Mouse (Mus musculus) c-Kit-positive CD71-positive TER-119-negative erythroid progenitor cells, embryonic 14.5 days (primary cell): ENCODE results near the gene Eif4b.
"Not testable (repeated sequence)": the region's sequence is repeated elsewhere in the genome, so short reads cannot be mapped to it uniquely, and the experiment has no call there.

ENCODE experiments used
- DNase-seq: peaks from one replicate; pipeline ENCODE4 v3.0.0-alpha.2; 2013; ENCODE audit warnings: low read depth

Eif4b gene

GRCm38 (mm10) chr15:102074876-102075585 lies 1.5 kb downstream of the Eif4b start:
- DNase-seq: no peak

- no peak for DNase-seq
These were observed 3.6 kb downstream of the Eif4b start for GRCm38 (mm10) chr15:102077111-102077677.

- DNase-seq: no peak
These were observed 5.6 kb downstream of the Eif4b start for GRCm38 (mm10) chr15:102079221-102079620.

GRCm38 (mm10) chr15:102079924-102080323 lies 6.4 kb downstream of the Eif4b start:
- DNase-seq: not testable (repeated sequence)

- no peak for DNase-seq
These were observed 6.9 kb downstream of the Eif4b start for GRCm38 (mm10) chr15:102080429-102080828.

- DNase-seq: no peak
These were observed 8.6 kb downstream of the Eif4b start for GRCm38 (mm10) chr15:102082148-102082547.

GRCm38 (mm10) chr15:102083028-102083427 lies 9.5 kb downstream of the Eif4b start:
- no peak for DNase-seq

- no peak for DNase-seq
These were observed 16.5 kb downstream of the Eif4b start for GRCm38 (mm10) chr15:102089914-102090585.

- no peak for DNase-seq
These were observed 17.6 kb downstream of the Eif4b start for GRCm38 (mm10) chr15:102091063-102091679.

- no peak for DNase-seq
These were observed 18.1 kb downstream of the Eif4b start for GRCm38 (mm10) chr15:102091688-102092087.

- no peak for DNase-seq
These were observed 18.6 kb downstream of the Eif4b start for GRCm38 (mm10) chr15:102092222-102092621.

GRCm38 (mm10) chr15:102094157-102094556 lies 20.6 kb downstream of the Eif4b start:
- DNase-seq: no peak

- DNase-seq: no peak
These were observed 21.4 kb downstream of the Eif4b start for GRCm38 (mm10) chr15:102094988-102095387.

- no peak for DNase-seq
These were observed 23.8 kb downstream of the Eif4b start for GRCm38 (mm10) chr15:102097147-102097915.

- DNase-seq: no peak
These were observed 24.5 kb downstream of the Eif4b start for GRCm38 (mm10) chr15:102097991-102098555.

GRCm38 (mm10) chr15:102099260-102099659 lies 25.7 kb downstream of the Eif4b start:
- DNase-seq: no peak

- no peak for DNase-seq
These were observed 26.2 kb downstream of the Eif4b start for GRCm38 (mm10) chr15:102099771-102100160.

GRCm38 (mm10) chr15:102100161-102100981 lies 26.8 kb downstream of the Eif4b start, which contains the start of gene Tns2:
TSS of gene Tns2 (plus strand) at chr15:102100413.
- DNase-seq: peak; percentile 35

- no peak for DNase-seq
These were observed 27.6 kb downstream of the Eif4b start for GRCm38 (mm10) chr15:102100996-102101671.
